Mouse (Mus musculus): ENCODE data around the gene Cdk6. TPM values are rescaled to one million over a fixed set of nuclear protein-coding genes. Genes with fewer than 3 reads are reported as not detected.
"Not testable (repeated sequence)": the region's sequence is repeated elsewhere in the genome, so short reads cannot be mapped to it uniquely, and the experiment has no call there.

Gene Cdk6
- total and polyA plus RNA-seq, 2 experiments from 2014 or later: 12.2 to 16.5 TPM

DNA sequence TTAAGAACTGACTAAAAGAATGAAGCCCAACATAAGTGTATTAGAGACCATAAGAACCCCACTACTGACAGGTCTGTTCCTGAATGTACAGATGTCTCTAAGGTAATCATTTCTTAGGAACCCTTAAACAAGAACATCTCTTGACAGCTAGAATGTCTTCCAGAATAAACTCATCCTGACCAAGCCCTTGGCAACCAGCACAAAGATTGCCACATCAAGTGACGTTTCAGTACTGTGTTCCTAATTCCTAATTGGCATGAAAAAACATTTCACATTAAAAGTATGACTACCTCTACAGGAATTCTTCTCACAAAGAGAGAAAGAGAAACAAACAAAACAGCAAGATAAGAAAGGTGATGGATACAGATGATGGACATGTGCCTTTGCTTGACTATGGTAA is 31.7 kb upstream of the Cdk6 start:
- WGBS: 73% methylated on average over 1 of the region's 1 CpGs
- DNase-seq (ENCODE audit: low spot score) (no peak), ATAC-seq (no peak)
- H3K4me2 ChIP-seq (ENCODE audit: low read depth, low read length): no peak overlapping the region
- H3K4me1 ChIP-seq (ENCODE audit: insufficient read depth, low read length): no peaks in the 10 kb centered on the region
- H3K9me3 ChIP-seq (ENCODE audit: low read length): no peaks in the 10 kb centered on the region
- H3K27ac ChIP-seq: no peak overlapping the region
- no peaks in the 10 kb centered on the region for H3K27me3 ChIP-seq (ENCODE audit: insufficient read depth, low read length)
- no peak overlapping the region for H3K4me3 ChIP-seq (ENCODE audit: low read length)
- H3K9ac ChIP-seq (replicated peaks; ENCODE audit: low read length): no peak overlapping the region
- no peaks in the 10 kb centered on the region for H3K36me3 ChIP-seq (ENCODE audit: insufficient read depth, low read length)
- TF ChIP-seq CTCF (IDR thresholded peaks at IDR 0.05; ENCODE audit: low read depth): no peak

DNA sequence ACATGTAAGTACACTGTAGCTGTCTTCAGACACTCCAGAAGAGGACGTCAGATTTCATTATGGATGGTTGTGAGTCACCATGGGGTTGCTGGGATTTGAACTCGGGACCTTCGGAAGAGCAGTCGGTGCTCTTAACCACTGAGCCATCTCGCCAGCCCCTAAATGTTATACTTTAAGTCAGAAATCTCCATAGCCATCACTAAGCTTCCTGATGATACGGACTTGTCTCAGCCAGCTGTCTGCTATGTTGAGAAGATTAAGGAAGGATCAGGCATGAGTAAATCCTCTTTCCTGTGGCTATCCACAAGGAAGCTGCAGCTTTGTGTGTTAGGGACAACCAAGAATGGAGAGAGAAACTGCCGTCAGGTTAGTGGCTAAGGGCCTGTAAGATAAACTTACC is 30.1 kb upstream of the Cdk6 start:
- not testable (repeated sequence) for H3K4me2 ChIP-seq (ENCODE audit: low read depth, low read length); H3K4me1 ChIP-seq (ENCODE audit: insufficient read depth, low read length); H3K4me3 ChIP-seq (ENCODE audit: low read length); DNase-seq (ENCODE audit: low spot score); ATAC-seq; H3K36me3 ChIP-seq (ENCODE audit: insufficient read depth, low read length); H3K27me3 ChIP-seq (ENCODE audit: insufficient read depth, low read length); H3K27ac ChIP-seq; H3K9me3 ChIP-seq (ENCODE audit: low read length); H3K9ac ChIP-seq (replicated peaks; ENCODE audit: low read length)
- WGBS: 87% methylated on average over 7 of the region's 7 CpGs

DNA sequence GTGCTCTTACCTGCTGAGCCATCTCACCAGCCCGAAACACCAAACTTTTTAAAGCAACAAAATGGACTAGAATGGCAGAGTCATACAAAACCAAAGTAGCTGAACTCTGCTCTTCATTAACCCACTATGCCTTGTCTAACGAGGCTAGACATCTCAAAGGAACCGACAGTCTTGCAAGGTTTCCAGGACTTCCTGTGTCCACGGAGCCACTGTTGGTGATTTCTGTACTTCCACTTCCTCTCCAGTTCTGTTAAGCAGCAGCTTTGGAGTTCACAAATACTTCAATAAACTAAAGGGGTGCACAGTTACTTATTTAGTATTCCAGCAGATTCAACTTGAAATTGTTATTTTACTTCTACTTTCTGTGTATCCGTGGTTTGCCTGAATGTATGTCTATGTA is 23.6 kb upstream of the Cdk6 start:
- DNase-seq (ENCODE audit: low spot score); H3K27ac ChIP-seq; H3K27me3 ChIP-seq (ENCODE audit: insufficient read depth, low read length); H3K9me3 ChIP-seq (ENCODE audit: low read length); H3K36me3 ChIP-seq (ENCODE audit: insufficient read depth, low read length); H3K9ac ChIP-seq (replicated peaks; ENCODE audit: low read length); H3K4me3 ChIP-seq (ENCODE audit: low read length); ATAC-seq; H3K4me2 ChIP-seq (ENCODE audit: low read depth, low read length); H3K4me1 ChIP-seq (ENCODE audit: insufficient read depth, low read length): not testable (repeated sequence)
- 88% methylated on average over 5 of the region's 5 CpGs for WGBS

DNA sequence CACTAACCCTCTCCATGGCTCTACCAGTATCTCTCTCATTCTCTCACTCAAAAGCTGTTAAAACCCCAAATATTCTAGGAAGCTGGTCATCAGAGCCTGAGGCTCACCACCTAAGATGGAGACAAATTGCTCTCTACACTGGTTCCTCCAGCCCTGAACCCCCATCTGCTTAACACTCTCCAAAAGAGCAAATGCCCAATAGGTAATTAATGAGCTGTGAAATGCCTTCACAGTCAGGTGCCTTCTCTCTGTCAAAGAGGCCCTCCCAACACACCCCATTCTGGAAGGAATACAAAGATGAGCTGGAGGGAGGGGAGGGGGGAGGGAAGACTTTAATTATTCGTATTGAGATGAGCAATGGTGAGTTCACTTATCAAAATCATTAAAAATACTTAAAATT is 21.1 kb upstream of the Cdk6 start:
- no peaks in the 10 kb centered on the region for H3K4me1 ChIP-seq (ENCODE audit: insufficient read depth, low read length)
- TF ChIP-seq CTCF (IDR thresholded peaks at IDR 0.05; ENCODE audit: low read depth): no peak
- H3K9me3 ChIP-seq (ENCODE audit: low read length): no peaks in the 10 kb centered on the region
- no peak overlapping the region for H3K4me3 ChIP-seq (ENCODE audit: low read length)
- H3K27me3 ChIP-seq (ENCODE audit: insufficient read depth, low read length): no peaks in the 10 kb centered on the region
- H3K4me2 ChIP-seq (ENCODE audit: low read depth, low read length): no peak overlapping the region
- DNase-seq (ENCODE audit: low spot score) (peak; percentile 7), ATAC-seq (no peak)
- H3K9ac ChIP-seq (replicated peaks; ENCODE audit: low read length): no peak overlapping the region
- 4% methylated on average over 1 of the region's 1 CpGs for WGBS
- no peak overlapping the region for H3K27ac ChIP-seq
- no peaks in the 10 kb centered on the region for H3K36me3 ChIP-seq (ENCODE audit: insufficient read depth, low read length)

DNA sequence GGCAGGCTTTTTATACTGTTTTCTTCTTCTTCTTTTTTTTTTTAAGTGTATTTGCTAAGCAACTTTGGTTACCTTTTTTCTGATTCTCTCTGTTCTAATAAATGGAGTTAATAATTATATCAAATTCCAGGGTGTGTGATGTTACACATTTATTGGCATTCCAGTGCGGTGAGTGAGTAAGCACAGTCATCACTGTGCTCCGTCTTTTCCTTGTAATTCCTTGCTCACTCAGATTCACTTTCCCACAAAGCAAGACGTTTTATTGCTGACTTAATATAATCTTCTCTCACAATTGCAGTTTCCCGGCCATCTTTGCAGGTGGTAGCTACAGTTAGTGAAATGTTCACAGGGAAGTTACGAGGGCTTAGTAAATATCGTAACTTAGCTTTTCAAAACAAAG is 19.2 kb upstream of the Cdk6 start:
- no peak overlapping the region for H3K27ac ChIP-seq
- H3K4me2 ChIP-seq (ENCODE audit: low read depth, low read length): no peak overlapping the region
- DNase-seq (ENCODE audit: low spot score) (no peak), ATAC-seq (no peak)
- 82% methylated on average over 6 of the region's 6 CpGs for WGBS
- no peaks in the 10 kb centered on the region for H3K27me3 ChIP-seq (ENCODE audit: insufficient read depth, low read length)
- H3K9me3 ChIP-seq (ENCODE audit: low read length): no peaks in the 10 kb centered on the region
- H3K9ac ChIP-seq (replicated peaks; ENCODE audit: low read length): no peak overlapping the region
- no peak for TF ChIP-seq CTCF (IDR thresholded peaks at IDR 0.05; ENCODE audit: low read depth)
- no peaks in the 10 kb centered on the region for H3K4me1 ChIP-seq (ENCODE audit: insufficient read depth, low read length)
- no peak overlapping the region for H3K4me3 ChIP-seq (ENCODE audit: low read length)
- no peaks in the 10 kb centered on the region for H3K36me3 ChIP-seq (ENCODE audit: insufficient read depth, low read length)

DNA sequence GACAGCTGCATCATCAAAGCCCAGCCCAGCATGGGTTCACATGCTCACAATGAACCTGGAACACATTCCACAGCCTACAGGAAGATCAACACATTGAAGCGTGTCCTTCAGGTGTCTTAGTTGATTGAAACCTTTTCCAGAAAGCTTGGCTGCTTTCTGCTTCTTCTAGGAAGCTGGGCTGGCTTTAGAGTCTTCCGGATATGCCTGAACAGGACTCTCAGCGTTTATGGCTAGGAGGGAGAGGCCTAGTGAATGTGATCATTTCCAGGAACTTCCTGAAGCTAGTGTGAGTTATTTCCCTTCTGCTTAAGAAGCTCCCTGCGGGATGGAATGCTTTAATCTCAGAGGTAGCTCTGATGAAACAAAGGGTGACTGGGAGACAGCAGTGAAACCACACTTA is 17.2 kb upstream of the Cdk6 start:
- no peak overlapping the region for H3K27ac ChIP-seq
- H3K27me3 ChIP-seq (ENCODE audit: insufficient read depth, low read length): no peaks in the 10 kb centered on the region
- ATAC-seq: no peak
- no peak for TF ChIP-seq CTCF (IDR thresholded peaks at IDR 0.05; ENCODE audit: low read depth)
- H3K4me1 ChIP-seq (ENCODE audit: insufficient read depth, low read length): no peaks in the 10 kb centered on the region
- no peak for DNase-seq (ENCODE audit: low spot score)
- no peak overlapping the region for H3K4me3 ChIP-seq (ENCODE audit: low read length)
- H3K9ac ChIP-seq (replicated peaks; ENCODE audit: low read length): no peak overlapping the region
- no peaks in the 10 kb centered on the region for H3K9me3 ChIP-seq (ENCODE audit: low read length)
- no peaks in the 10 kb centered on the region for H3K36me3 ChIP-seq (ENCODE audit: insufficient read depth, low read length)
- no peak overlapping the region for H3K4me2 ChIP-seq (ENCODE audit: low read depth, low read length)
- 70% methylated on average over 4 of the region's 4 CpGs for WGBS

DNA sequence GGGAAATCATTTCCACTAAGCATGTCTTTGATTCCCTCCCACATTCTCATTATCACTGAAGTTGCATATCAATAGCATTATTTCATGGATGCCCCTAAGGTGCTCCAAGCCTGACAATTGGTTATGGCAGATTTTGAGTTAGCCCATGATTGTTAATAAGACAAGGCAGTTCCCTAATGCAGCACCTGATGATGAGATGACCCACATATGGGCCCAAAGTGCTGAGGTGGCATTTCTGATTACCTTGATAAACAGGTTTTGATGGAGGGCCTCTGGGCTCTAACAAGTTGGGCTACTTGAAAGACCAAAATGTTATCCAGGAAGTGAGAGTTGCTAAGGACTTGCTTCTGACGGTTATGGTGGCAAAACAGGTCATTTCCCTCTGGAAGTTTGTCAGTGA is 11.9 kb upstream of the Cdk6 start:
- Histone ChIP-seq H3K9me3 (ENCODE audit: low read length) (no peaks in the 10 kb centered on the region), H3K27ac (no peak overlapping the region), H3K27me3 (ENCODE audit: insufficient read depth, low read length) (no peaks in the 10 kb centered on the region), H3K4me3 (ENCODE audit: low read length) (no peak overlapping the region), H3K36me3 (ENCODE audit: insufficient read depth, low read length) (no peaks in the 10 kb centered on the region), H3K4me2 (ENCODE audit: low read depth, low read length) (no peak overlapping the region), H3K4me1 (ENCODE audit: insufficient read depth, low read length) (no peaks in the 10 kb centered on the region), H3K9ac (replicated peaks; ENCODE audit: low read length) (no peak overlapping the region)
- no peak for DNase-seq (ENCODE audit: low spot score)
- no peak for ATAC-seq
- whole genome bisulfite sequencing: 81% methylated on average over 1 of the region's 1 CpGs
- TF ChIP-seq CTCF (IDR thresholded peaks at IDR 0.05; ENCODE audit: low read depth): no peak

All from hindbrain, postnatal 0 days (tissue).